Mouse (Mus musculus) liver, embryonic 16.5 days (tissue): ENCODE data around the gene Sox11. TPM values are rescaled to one million over a fixed set of nuclear protein-coding genes. Genes with fewer than 3 reads are reported as not detected.

Experiments
- ATAC-seq: fragments of 200-750 bp; cut with Nextera tagmentation; 2 replicates; pipeline ENCODE4 v1.8.0; 2017; ENCODE audit warnings: low read depth, mild to moderate bottlenecking, moderate number of reproducible peaks, moderate library complexity
- H3K27ac ChIP-seq: fragments of 300-500 bp; sonication (generic); 2 replicates; pipeline ENCODE4 v1.5.1; 2014; ENCODE audit warnings: mild to moderate bottlenecking, low read length
- H3K27me3 ChIP-seq: fragments of 300-500 bp; sonication (generic); 2 replicates; pipeline ENCODE4 v1.6.1; 2014; ENCODE audit warnings: low read depth, low read length, mixed read lengths; ENCODE audit not compliant: control insufficient read depth, insufficient read depth
- H3K36me3 ChIP-seq: fragments of 300-500 bp; sonication (generic); 2 replicates; pipeline ENCODE4 v1.6.1; 2014; ENCODE audit warnings: mild to moderate bottlenecking; ENCODE audit not compliant: control insufficient read depth, insufficient read depth
- H3K4me1 ChIP-seq: fragments of 300-500 bp; sonication (generic); 2 replicates; pipeline ENCODE4 v1.6.1; 2014; ENCODE audit warnings: low read depth, low read length, mixed read lengths; ENCODE audit not compliant: control insufficient read depth
- H3K4me2 ChIP-seq: fragments of 300-500 bp; sonication (generic); 2 replicates; pipeline ENCODE4 v1.6.1; 2014; ENCODE audit warnings: low read depth, low read length, mixed read lengths
- H3K4me3 ChIP-seq: fragments of 300-500 bp; sonication (generic); 2 replicates; pipeline ENCODE4 v1.5.1; 2014; ENCODE audit warnings: low read depth, mild to moderate bottlenecking, low read length
- H3K9ac ChIP-seq: fragments of 300-500 bp; sonication (generic); 2 replicates; pipeline ENCODE4 v1.6.1; 2014; ENCODE audit warnings: low read depth, low read length
- H3K9me3 ChIP-seq: fragments of 300-500 bp; sonication (generic); replicated peaks from 2 replicates; pipeline ENCODE4 v1.6.1; 2016; ENCODE audit warnings: low read length; ENCODE audit not compliant: control insufficient read depth
- WGBS: fragments of 180-500 bp; shearing (Covaris S2); extraction: QIAGEN DNeasy Blood & Tissue Kit; methylation state at CpG from one replicate; pipeline ENCODE4 v1.1.7; 2014; ENCODE audit not compliant: insufficient replicate concordance; 5-methylcytosine and 5-hydroxymethylcytosine counted together
- polyA plus RNA-seq: library from polyadenylated mRNA; unstranded; fragments of >200 nt; fragmentation: Nextera tagmentation; extraction: Ambion mirVana; gene quantifications from 2 replicates; pipeline ENCODE4 v1.2.1, GENCODE M21; 2015

The Sox11 gene
- polyA plus RNA-seq, 1 experiment from 2014 or later = 0.83 TPM

DNA sequence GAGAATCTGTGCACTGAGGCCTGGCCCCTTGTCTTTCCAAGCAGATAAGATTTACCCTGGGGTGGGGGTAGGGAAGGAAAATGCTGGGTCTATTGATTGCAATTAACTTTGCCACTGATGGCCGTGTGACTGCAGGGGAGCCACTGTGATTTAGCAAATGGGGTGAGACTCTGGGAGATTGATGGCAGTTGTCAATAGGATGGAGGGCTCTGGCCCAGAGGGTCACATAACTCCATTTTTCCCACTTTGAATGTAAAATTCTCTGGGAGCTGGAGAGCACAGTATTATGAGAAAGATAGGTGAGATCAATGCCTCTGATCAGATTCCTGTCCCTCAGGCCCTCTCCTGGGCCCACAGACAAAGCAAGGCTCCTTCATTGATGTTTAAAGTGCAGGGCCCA lies 49.2 kb downstream of the Sox11 start:
- WGBS = 31% methylated on average over 1 of the region's 1 CpGs
- H3K27ac ChIP-seq = no peak overlapping the region
- H3K9me3 ChIP-seq = no peaks in the 10 kb centered on the region
- H3K4me3 ChIP-seq = no peak overlapping the region
- H3K9ac ChIP-seq = no peak overlapping the region
- H3K4me2 ChIP-seq = no peak overlapping the region
- no peaks in the 10 kb centered on the region for H3K27me3 ChIP-seq
- H3K36me3 ChIP-seq = no peaks in the 10 kb centered on the region
- H3K4me1 ChIP-seq = no peaks in the 10 kb centered on the region
- no peak for ATAC-seq
